Comparison of ENCODE assay signal across 1 mouse cellular context in the genomic region with DNA sequence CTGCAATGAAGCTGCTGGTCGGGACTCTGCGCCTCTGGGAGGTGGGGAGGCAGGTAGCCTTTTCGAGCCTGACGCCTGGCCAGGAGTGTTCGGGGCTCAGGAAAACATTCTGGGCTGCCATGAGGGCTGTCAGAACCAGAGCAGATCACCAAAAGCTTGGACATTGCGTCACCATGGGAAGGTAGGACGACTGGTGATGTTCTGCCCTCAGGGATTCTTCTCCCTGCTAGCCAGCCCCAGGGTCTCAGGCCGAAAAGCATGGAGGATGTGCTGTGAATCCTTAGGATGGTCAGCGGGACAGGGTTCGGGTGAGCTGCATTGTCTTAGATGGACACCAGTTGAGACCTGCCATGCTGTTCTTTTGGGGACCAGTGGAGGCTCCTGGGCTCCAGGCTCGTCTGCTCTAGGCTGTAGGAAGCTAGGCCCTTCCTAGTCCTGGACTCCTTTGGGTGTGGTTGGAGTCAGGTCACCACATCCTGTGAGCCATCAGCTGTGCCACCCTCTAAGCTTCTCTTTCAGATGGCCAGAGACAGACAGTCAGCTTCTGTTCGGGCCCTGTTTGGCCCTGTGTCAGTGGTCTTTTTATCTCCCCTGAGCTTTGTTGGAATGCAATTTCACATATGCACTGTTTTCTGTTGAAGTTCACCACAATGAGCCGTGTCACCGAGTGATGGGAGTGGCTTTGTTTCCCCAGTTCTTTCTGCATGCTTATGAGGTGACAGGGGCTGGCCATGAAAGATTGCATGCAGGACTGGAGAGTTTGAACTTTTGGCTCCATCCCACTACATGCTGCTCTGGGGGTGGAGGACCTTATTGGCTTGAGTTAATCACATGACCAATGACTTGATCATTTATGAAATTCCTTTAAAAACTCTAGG.
A peak's percentile ranks its signal among the peaks of the same experiment; 100 is the strongest.
TF ChIP-seq lines count a peak whose summit lies in the region.

No protein-coding gene starts in this region.

TF ChIP-seq in MEL, 35 proteins besides CTCF, POLR2A, EP300 and RAD21 (continued from another document):
- TF ChIP-seq NELFE (IDR thresholded peaks at IDR 0.05; ENCODE audit: low read depth, low read length) (0 out of 2 replicates have a peak, but pooled peaks have one; percentile 6), NRF1 (IDR thresholded peaks at IDR 0.05; ENCODE audit: insufficient read depth, low read depth, low read length, poor library complexity, severe bottlenecking) (no peak), SIN3A (IDR thresholded peaks at IDR 0.05; ENCODE audit: low read length) (peak; percentile 28; the same call in 1 of the 2 replicates), USF2 (IDR thresholded peaks at IDR 0.05; ENCODE audit: borderline replicate concordance in 1 of 2, insufficient read depth in 1 of 2, low read depth in 1 of 2, low read length in 2 of 2) (no peak), ELF1 (IDR thresholded peaks at IDR 0.05; ENCODE audit: low read depth, low read length) (no peak), E2F4 (IDR thresholded peaks at IDR 0.05; ENCODE audit: borderline replicate concordance, low read depth, low read length) (no peak), USF1 (IDR thresholded peaks at IDR 0.05; ENCODE audit: low read depth, low read length) (peak; percentile 75), CHD2 (IDR thresholded peaks at IDR 0.05; ENCODE audit: low read length) (no peak), POLR2AphosphoS2 (IDR thresholded peaks at IDR 0.05; ENCODE audit: low read length) (no peak), MAZ (IDR thresholded peaks at IDR 0.05; ENCODE audit: low read depth, low read length) (no peak), TBP (IDR thresholded peaks at IDR 0.05; ENCODE audit: low read depth, low read length) (no peak), POLR2AphosphoS5 (IDR thresholded peaks at IDR 0.05; ENCODE audit: borderline replicate concordance, low read depth, low read length) (no peak), ETS1 (IDR thresholded peaks at IDR 0.05; ENCODE audit: low read depth, low read length) (peak; percentile 64), ZMIZ1 (IDR thresholded peaks at IDR 0.05; ENCODE audit: low read depth, low read length) (0 out of 2 replicates have a peak, but pooled peaks have one; percentile 46), MAX (IDR thresholded peaks at IDR 0.05; ENCODE audit: low read length) (peak; percentile 53; the same call in 1 of the 2 replicates), MEF2A (IDR thresholded peaks at IDR 0.05; ENCODE audit: extremely low read depth, insufficient replicate concordance, low read depth, low read length, poor library complexity, severe bottlenecking) (no peak), GATA1 (IDR thresholded peaks at IDR 0.05; ENCODE audit: low read depth, low read length) (no peak), ZKSCAN1 (IDR thresholded peaks at IDR 0.05; ENCODE audit: low read depth, low read length) (no peak), TCF12 (IDR thresholded peaks at IDR 0.05; ENCODE audit: low read depth, low read length) (no peak), GABPA (IDR thresholded peaks at IDR 0.05; ENCODE audit: low read depth, low read length) (no peak), RCOR1 (IDR thresholded peaks at IDR 0.05; ENCODE audit: low read depth, low read length) (no peak), ZNF384 (IDR thresholded peaks at IDR 0.05; ENCODE audit: low read depth, low read length) (no peak), MYC (IDR thresholded peaks at IDR 0.05; ENCODE audit: low read depth, low read length) (0 out of 2 replicates have a peak, but pooled peaks have one; percentile 35)
